Mouse (Mus musculus) kidney, postnatal 0 days (tissue): ENCODE data around the gene Ano8. TPM values are rescaled to one million over a fixed set of nuclear protein-coding genes. Genes with fewer than 3 reads are reported as not detected.
"Not testable (repeated sequence)": the region's sequence is repeated elsewhere in the genome, so short reads cannot be mapped to it uniquely, and the experiment has no call there.

ENCODE experiments used
- ATAC-seq: fragments of 200-750 bp; cut with Nextera tagmentation; replicated peaks from 2 replicates; pipeline ENCODE4 v1.8.0; 2017; ENCODE audit warnings: low read depth, moderate number of reproducible peaks, moderate TSS enrichment, moderate library complexity; ENCODE audit not compliant: low FRiP score
- DNase-seq: peaks from one replicate; pipeline ENCODE4 v3.0.0-alpha.2; 2016; ENCODE audit warnings: low spot score
- H3K27ac ChIP-seq: fragments of 300-500 bp; sonication (generic); 2 replicates; pipeline ENCODE4 v1.5.1; 2014; ENCODE audit warnings: mild to moderate bottlenecking
- H3K27me3 ChIP-seq: fragments of 300-500 bp; sonication (generic); 2 replicates; pipeline ENCODE4 v1.6.1; 2014; ENCODE audit warnings: low read length, mixed read lengths; ENCODE audit not compliant: insufficient read depth
- H3K36me3 ChIP-seq: fragments of 300-500 bp; sonication (generic); 2 replicates; pipeline ENCODE4 v1.6.1; 2014; ENCODE audit warnings: low read length, mixed read lengths; ENCODE audit not compliant: insufficient read depth
- H3K4me1 ChIP-seq: fragments of 300-500 bp; sonication (generic); replicated peaks from 2 replicates; pipeline ENCODE4 v1.6.1; 2014; ENCODE audit warnings: antibody characterized with exemption, low read length, mixed read lengths; ENCODE audit not compliant: insufficient read depth
- H3K4me2 ChIP-seq: fragments of 300-500 bp; sonication (generic); 2 replicates; pipeline ENCODE4 v1.6.1; 2014; ENCODE audit warnings: mild to moderate bottlenecking, low read length, moderate library complexity, mixed read lengths
- H3K4me3 ChIP-seq: fragments of 300-500 bp; sonication (generic); replicated peaks from 2 replicates; pipeline ENCODE4 v1.5.1; 2014; ENCODE audit warnings: low read depth, low read length
- H3K9ac ChIP-seq: fragments of 300-500 bp; sonication (generic); 2 replicates; pipeline ENCODE4 v1.6.1; 2014; ENCODE audit warnings: low read depth, low read length
- H3K9me3 ChIP-seq: fragments of 300-500 bp; sonication (generic); replicated peaks from 2 replicates; pipeline ENCODE4 v1.6.1; 2016; ENCODE audit warnings: low read length, inconsistent platforms, mixed read lengths
- CTCF ChIP-seq: IDR thresholded peaks from 2 replicates; pipeline ENCODE4 v1.5.1; 2016; ENCODE audit warnings: antibody characterized with exemption, low read depth, mild to moderate bottlenecking, moderate library complexity
- WGBS: fragments of 180-500 bp; shearing (Covaris S2); extraction: QIAGEN DNeasy Blood & Tissue Kit; methylation state at CpG from one replicate; pipeline ENCODE4 v1.1.7; 2014; 5-methylcytosine and 5-hydroxymethylcytosine counted together
- polyA plus RNA-seq: library from polyadenylated mRNA; unstranded; fragments of >200 nt; fragmentation: Nextera tagmentation; extraction: Ambion mirVana; gene quantifications from 2 replicates; pipeline ENCODE4 v1.2.1, GENCODE M21; 2015

Ano8 gene
- polyA plus RNA-seq, 1 experiment from 2014 or later = 1.4 TPM

GRCm38 (mm10) chr8:71437041-71437440, 48.7 kb downstream of the Ano8 start:
- H3K27ac ChIP-seq = no peak overlapping the region
- no peak for TF ChIP-seq CTCF
- no peaks in the 10 kb centered on the region for H3K27me3 ChIP-seq
- H3K9ac ChIP-seq = no peak overlapping the region
- DNase-seq (no peak), ATAC-seq (no peak)
- 0 out of 2 replicates have a peak, but pooled peaks cover 4% of the 10 kb centered on the region for H3K9me3 ChIP-seq
- no peaks in the 10 kb centered on the region for H3K36me3 ChIP-seq
- no peak overlapping the region for H3K4me2 ChIP-seq
- no peaks in the 10 kb centered on the region for H3K4me1 ChIP-seq
- WGBS = 59% methylated on average over 3 of the region's 3 CpGs
- H3K4me3 ChIP-seq = no peak overlapping the region

DNA sequence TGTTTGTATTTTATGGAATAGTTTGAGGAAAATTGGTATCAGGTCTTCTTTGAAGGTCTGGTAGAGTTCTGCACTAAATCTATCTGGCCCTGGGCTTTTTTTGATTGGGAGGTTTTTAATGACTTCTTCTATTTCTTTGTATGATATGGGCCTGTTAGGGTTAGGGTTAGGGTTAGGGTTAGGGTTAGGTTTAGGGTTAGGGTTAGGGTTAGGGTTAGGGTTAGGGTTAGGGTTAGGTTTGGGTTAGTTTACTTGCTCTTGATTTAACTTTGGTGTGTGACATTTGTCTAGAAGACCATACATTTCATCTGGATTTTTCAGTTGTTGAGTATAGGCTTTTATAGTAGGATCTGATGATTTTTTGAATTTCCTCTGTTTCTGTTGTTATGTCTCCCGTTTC, 52.8 kb downstream of the Ano8 start:
- H3K4me1 ChIP-seq, H3K4me2 ChIP-seq, H3K36me3 ChIP-seq, ATAC-seq, DNase-seq, H3K4me3 ChIP-seq, H3K27ac ChIP-seq, H3K9me3 ChIP-seq, H3K9ac ChIP-seq, H3K27me3 ChIP-seq: not testable (repeated sequence)
- 73% methylated on average over 1 of the region's 1 CpGs for WGBS

Other genes starting within 250 kb of the Ano8 start
- 10.0 and 11.5 TPM in 2 replicates for gene Myo9b, start 213.2 kb downstream of the Ano8 start, polyA plus RNA-seq
- 21.9 and 25.5 TPM in 2 replicates for gene Haus8, start 213.0 kb downstream of the Ano8 start, polyA plus RNA-seq
- 129 and 140 TPM in 2 replicates for gene Use1, start 119.1 kb downstream of the Ano8 start, polyA plus RNA-seq
- 8.1 and 8.4 TPM in 2 replicates for gene Ocel1, start 114.7 kb downstream of the Ano8 start, polyA plus RNA-seq
- 110 and 138 TPM in 2 replicates for gene Nr2f6, start 104.0 kb downstream of the Ano8 start, polyA plus RNA-seq
- 18.8 and 20.4 TPM in 2 replicates for gene Ushbp1, start 90.2 kb downstream of the Ano8 start, polyA plus RNA-seq
- gene Babam1, start 89.1 kb downstream of the Ano8 start, polyA plus RNA-seq = 92.3 and 96.4 TPM in 2 replicates
- gene Ankle1, start 80.0 kb downstream of the Ano8 start, polyA plus RNA-seq = 7.9 and 9.2 TPM in 2 replicates
- 35.0 and 38.3 TPM in 2 replicates for gene Abhd8, start 22.3 kb downstream of the Ano8 start, polyA plus RNA-seq
- gene Mrpl34, start 21.0 kb downstream of the Ano8 start, polyA plus RNA-seq = 242 and 245 TPM in 2 replicates
- gene Dda1, start 16.8 kb downstream of the Ano8 start, polyA plus RNA-seq = 88.0 and 93.7 TPM in 2 replicates
- 14.5 and 14.6 TPM in 2 replicates for gene Gtpbp3, start 2.1 kb upstream of the Ano8 start, polyA plus RNA-seq
- 182 and 208 TPM in 2 replicates for gene Plvap, start 25.8 kb upstream of the Ano8 start, polyA plus RNA-seq
- gene Ccdc194, start 39.7 kb upstream of the Ano8 start, polyA plus RNA-seq = 0.19 and 0.20 TPM in 2 replicates
- 106 and 124 TPM in 2 replicates for gene Bst2, start 51.5 kb upstream of the Ano8 start, polyA plus RNA-seq
- gene Mvb12a, start 57.0 kb upstream of the Ano8 start, polyA plus RNA-seq = 129 and 131 TPM in 2 replicates
- 17.1 and 19.1 TPM in 2 replicates for gene Tmem221, start 72.9 kb upstream of the Ano8 start, polyA plus RNA-seq
- gene Nxnl1, start 80.6 kb upstream of the Ano8 start, polyA plus RNA-seq = 0.13 and 0.20 TPM in 2 replicates
- gene Slc27a1, start 82.9 kb upstream of the Ano8 start, polyA plus RNA-seq = 50.5 and 53.7 TPM in 2 replicates
- gene Pgls, start 106.2 kb upstream of the Ano8 start, polyA plus RNA-seq = 279 and 296 TPM in 2 replicates
- gene Fam129c, start 111.7 kb upstream of the Ano8 start, polyA plus RNA-seq = 2.5 and 2.8 TPM in 2 replicates
- 64.1 and 66.2 TPM in 2 replicates for gene Colgalt1, start 125.0 kb upstream of the Ano8 start, polyA plus RNA-seq
- 0.50 and 0.60 TPM in 2 replicates for gene Unc13a, start 185.8 kb upstream of the Ano8 start, polyA plus RNA-seq
- 5.3 TPM in 2 replicates for gene Jak3, start 190.3 kb upstream of the Ano8 start, polyA plus RNA-seq
- gene Insl3, start 203.3 kb upstream of the Ano8 start, polyA plus RNA-seq = 1.3 TPM in 2 replicates
- 4.3 TPM in 2 replicates for gene B3gnt3, start 215.8 kb upstream of the Ano8 start, polyA plus RNA-seq
- 3.4 and 4.1 TPM in 2 replicates for gene Fcho1, start 239.8 kb upstream of the Ano8 start, polyA plus RNA-seq